Mouse (Mus musculus): Measurements from ENCODE around the gene Fam214a.

Fam214a gene

DNA sequence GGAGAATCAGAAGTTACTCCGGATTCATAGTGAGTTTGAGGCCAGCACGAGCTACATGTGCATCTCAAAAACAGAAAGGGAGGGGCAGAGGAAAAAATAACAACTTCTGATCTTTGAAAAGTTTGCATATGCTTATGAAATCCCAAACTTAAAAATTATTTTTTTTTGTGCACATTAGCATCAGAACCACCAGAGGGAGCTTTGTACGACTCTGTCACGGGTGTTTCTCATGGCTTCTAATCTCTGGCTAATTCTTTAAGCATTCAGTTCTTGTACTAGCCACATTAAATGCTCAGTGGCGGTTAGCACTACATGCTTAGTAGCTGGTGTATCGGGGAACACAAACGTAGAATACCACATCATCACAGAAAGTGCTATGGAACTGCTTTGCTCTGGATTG is 80.5 kb downstream of the Fam214a start:
- no peak for DNase-seq (ENCODE audit: low spot score)

DNA sequence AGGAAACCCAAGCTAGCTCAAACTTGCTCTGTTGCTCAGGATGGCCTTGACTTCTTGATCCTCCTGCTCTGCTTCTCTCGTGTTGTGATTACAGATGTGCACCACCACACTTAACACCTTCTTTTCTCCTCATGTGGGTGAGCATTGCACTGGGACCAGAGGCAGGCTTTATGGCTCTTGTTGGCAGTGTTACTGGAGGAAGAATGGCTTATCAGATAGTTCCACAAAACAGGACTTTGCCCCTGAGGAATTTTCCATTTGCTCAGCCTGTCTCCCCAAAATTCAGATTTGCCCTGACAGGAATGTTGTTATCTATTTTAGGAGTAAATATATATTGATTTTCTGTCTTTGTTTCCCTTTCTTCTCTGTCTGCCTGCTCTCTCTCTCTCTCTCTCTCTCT is 82.0 kb downstream of the Fam214a start:
- DNase-seq (ENCODE audit: low spot score): no peak

DNA sequence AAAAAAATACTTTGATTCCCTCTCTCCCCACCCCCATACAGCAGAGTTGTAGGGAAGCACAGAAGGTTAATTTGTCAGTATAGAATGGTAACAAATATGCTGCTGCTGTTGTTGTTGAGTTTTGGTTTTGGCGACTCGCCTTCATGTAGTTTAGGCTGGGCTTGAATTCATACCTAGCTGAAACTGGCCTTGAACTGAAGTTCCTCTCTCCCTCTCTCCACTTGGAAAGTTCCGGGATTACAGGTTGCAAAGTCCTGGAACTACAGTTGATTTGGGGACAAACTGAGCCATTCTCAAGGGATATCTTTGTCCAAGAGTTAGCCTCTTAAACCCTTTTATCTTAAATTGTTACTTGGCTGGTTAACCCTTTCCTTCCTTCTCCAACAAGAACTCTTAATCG is 83.3 kb downstream of the Fam214a start:
- DNase-seq (ENCODE audit: low spot score): no peak

- DNase-seq (ENCODE audit: low spot score): peak; percentile 88
Observed at GRCm38 (mm10) chr9:75037451-75038356, 85.0 kb downstream of the Fam214a start, which contains the start of gene Arpp19. Arpp19 (plus strand) TSS chr9:75037614.

DNA sequence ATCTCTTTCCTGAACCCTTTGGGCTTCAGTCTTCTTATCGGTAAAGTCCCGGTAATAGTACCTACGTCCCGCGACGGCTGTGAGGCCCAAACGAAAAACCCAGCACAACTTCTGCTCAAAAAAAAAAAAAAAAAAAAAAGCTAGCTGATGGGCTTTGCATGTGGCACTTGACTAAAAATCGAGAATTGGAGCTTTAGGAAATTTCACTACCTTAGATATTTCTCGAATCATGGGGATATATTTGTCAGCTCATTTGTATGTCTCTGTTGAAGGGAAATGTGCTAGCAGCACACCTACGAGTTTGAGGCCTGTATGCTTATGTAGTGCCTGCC is 85.6 kb downstream of the Fam214a start:
- no peak for DNase-seq (ENCODE audit: low spot score)

GRCm38 (mm10) chr9:75040566-75040965 is 87.9 kb downstream of the Fam214a start:
- DNase-seq (ENCODE audit: low spot score): no peak

DNA sequence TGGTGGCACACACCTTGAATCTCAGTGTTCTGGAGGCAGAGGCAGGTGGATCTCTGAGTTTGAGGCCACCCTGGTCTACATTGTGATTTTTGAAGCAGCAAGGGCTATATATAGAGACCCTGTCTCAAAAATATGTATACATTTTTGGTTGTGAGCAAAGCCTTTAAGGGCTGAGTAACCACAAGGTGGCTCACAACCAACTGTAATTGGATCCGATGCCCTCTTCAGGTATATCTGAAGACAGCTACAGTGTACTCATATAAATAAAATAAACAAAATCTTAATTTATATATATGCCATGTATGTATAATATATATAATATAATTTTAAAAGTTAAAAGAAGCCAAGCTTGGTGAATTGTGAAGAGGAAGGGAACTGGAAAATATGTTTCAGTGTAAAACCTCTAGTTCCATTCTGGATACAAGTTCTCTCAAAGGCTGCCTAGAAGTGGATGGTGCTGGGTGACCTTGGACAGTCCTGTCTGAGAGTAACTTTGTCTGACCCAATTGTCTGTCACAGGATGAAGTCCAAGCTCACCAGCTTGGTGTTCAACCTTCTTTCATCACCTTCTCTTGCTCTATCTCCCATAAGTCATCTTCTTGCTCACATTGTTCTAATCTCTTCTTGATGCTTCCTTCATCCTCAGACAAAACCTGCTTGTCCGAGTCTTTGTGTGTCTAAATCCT is 89.3 kb downstream of the Fam214a start:
- DNase-seq (ENCODE audit: low spot score): no peak

DNA sequence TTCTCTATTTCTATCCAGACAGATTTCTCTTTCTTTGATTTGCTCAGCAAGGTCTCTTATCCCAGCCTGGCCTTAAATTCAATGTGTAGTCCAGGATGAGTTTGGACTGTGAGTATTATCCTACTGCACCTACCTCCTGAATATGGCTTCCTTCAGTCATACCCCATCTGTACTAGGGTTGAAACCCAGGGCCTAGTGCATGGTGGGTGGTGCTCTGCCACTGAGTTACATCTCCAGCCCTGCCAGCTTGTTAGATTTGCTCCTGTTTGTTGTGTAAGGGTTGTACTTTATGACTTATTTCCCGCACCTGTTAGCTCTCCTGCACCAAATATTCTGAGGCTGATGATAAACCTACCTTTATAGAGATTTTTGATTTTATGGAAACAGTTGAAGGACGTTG is 90.5 kb downstream of the Fam214a start:
- DNase-seq (ENCODE audit: low spot score): no peak

GRCm38 (mm10) chr9:75047079-75047478 is 94.4 kb downstream of the Fam214a start:
- no peak for DNase-seq (ENCODE audit: low spot score)

DNA sequence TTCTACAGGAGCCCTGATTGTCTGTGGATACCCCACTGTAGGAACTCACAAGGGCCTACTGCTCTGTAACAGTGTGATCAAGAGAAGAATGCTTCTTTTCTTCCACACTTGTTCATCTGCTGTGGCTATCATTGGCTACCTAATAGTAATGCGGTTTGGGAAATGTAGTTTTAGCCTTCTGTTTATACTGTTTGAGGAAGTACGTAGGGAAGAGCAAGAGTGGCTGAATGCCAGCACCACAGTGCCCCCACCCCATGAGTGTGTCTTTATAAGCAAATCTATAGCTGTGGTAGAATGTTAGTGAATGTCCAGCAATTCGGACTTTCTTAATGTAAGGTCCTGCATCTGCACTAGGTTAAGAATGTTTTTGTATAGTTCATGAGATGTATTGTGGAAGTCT is 96.4 kb downstream of the Fam214a start:
- DNase-seq (ENCODE audit: low spot score): no peak

DNA sequence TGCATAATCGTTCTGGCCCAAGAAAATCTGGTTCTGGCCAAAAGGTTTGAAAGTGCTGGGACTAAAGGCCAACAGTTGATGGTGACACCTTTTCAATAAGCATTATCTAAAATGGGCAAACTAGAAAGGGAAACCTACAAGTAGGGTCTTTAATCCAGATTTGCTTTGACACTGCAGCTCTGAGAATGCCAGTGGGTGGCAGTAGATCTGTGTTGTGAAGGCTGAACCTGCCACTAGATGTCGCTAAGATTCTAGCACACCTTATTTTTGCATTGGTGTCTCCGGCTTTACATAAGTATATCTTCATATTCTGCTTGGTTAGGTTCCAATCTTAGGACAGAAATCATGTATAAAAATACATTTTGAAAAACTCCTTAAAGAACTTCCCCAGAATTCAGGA is 97.3 kb downstream of the Fam214a start:
- peak; percentile 88 for DNase-seq (ENCODE audit: low spot score)

DNA sequence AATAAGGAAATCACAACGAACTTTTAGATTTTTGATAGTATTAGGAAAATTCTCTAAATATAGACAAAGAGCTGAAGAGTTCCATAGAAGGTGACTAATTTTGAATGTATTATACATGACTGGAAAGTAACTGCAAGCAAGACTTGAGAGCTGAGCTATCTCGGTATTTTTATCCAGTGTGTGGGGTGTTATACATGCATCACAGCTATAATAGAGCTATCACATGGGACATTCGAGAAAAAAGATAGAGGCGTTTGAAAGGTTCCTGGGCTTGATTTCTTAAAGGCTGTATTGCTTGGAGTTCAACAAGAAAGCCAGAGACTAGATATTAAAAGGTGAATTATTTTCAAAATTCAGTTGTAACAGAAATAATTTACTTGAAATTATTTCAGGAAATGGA is 99.2 kb downstream of the Fam214a start:
- DNase-seq (ENCODE audit: low spot score): no peak

GRCm38 (mm10) chr9:75055046-75055445 is 102.4 kb downstream of the Fam214a start:
- no peak for DNase-seq (ENCODE audit: low spot score)

DNA sequence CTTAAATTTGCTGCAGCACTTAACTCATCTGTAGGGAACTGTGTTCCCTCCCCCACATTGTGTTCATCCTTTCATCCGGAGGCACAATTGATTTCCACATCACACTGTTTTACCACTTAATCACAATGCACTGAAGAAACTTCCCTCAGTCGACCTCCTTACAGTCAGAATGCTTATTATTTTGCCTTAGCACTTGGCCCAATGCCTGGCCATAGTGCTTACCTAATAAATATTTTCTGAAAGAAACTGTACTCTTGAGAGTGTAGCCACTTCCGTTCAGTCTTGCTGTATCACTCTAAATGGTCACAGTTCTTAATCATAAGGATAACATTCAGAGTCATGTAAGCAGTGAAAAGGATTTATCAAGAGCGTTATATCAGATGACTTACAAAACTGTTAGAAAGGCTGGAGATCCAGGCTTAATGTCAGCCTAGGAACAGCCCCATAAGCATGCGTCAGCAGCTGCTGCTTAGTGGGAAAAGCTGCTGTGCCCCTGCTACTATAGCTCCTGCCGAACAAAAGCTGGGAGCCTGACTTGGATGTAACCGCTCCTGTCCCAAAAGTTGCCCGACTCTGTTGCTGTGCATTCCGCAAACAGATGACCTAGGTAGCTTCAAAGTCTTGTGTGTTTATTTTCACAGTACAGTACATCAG is 112.1 kb downstream of the Fam214a start:
- no peak for DNase-seq (ENCODE audit: low spot score)

DNA sequence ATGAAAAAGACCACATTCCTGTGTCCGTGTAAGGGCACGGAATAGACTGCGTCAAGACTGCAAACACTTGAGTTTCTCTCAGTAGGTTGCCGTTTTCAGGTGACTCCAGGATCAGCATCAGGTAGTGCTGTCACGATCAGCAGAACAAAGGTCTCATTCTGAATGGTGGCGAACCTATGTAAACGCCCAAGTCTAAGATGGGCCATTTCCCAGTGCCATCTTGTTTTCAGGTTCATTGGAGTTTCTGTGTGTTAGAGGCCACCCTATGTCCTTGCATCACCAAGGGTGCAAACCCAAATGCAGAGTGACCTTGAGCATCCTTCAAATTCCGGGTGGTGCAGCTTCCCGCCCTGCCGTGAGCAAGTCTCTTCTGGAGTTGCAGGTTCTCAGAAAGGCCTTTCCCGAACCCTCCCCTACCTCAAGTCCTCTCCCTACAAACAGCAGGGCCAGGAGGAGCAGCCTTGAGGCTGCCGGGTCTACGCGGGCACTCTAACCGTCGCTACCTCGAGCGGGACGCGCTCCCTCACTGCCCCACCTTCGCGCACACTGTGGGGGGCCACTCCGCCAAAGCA is 117.9 kb downstream of the Fam214a start, which contains the start of gene Myo5a:
Myo5a (plus strand) TSS at position 559 of the 572 bp plus-strand sequence.
- DNase-seq (ENCODE audit: low spot score): no peak

DNA sequence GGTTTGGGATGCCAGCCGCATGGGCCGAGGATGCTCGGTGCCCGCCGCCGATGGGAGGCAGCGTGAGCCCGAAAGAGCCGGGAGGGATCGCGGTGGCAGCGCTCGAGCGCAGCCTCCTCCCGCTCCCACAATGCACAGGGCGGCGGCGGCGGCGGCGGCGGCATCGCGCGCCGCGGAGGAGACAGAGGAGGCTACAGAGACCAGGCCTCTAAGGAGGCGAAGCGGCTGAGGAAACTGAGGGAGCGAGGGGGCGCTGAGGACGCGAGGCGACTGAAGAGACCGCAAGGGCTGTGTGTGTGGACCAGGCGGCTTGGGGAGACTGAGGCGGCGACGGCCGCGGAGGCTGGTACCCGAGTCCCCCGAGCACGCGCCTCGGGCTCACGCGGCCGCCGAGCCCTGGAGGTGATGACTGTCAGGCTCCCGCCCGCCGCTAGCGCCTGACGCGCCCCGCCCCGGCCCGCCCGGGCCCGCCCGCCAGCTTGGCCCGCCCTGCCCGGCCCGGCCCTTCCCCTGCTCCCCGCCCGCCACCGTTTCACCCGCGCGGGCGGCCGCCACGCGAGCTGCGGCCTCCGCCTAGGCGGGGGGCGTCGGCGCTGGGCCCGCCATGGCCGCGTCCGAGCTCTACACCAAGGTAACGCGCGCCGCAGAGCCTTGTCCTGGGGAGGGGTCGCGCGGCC is 118.5 kb downstream of the Fam214a start:
- peak; percentile 77 for DNase-seq (ENCODE audit: low spot score)

DNA sequence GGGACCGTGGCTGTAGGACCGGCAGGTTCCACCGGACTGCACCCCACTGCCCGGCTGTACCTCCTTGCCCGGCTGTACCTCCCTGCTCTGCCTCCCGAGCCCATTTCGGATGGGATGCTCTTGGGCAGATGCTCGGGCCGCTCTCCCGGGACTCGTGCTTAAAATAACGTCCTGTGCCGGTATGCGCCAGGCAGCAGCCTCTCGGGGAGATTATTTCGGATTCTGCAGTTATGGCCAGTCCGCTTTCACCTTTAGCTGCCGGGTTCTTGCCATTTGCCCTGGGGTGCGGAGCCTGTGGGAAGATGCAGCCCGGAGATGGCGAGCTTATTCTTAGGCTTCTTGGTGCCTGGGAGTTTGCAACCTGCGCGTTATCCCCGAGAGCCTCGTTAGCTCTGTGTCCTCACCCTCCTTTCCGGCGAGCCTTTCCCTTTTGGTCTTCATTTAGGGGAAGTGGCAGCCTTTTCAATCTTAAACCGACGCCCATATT is 119.1 kb downstream of the Fam214a start:
- DNase-seq (ENCODE audit: low spot score): peak; percentile 36

GRCm38 (mm10) chr9:75072361-75072760 is 119.7 kb downstream of the Fam214a start:
- DNase-seq (ENCODE audit: low spot score): no peak

DNA sequence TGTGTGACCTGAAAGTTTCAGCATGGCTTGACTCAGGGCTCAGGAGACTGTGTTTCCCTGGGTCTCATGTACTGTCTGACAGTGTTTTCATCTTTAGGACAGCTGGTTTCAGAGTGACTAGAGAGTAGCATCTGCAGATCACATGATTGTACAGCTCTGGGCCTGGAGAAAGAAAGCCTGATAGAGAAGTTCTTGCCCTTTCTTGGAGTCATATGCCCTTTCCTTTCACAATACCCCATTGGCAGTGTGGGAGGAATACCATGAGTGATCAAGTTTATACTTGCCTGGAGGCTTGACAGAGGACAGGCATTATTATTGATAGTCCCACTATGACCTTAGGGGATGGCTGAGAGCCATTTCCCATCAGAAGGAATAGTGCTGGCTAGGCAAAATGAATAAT is 124.5 kb downstream of the Fam214a start:
- no peak for DNase-seq (ENCODE audit: low spot score)
